Mouse (Mus musculus) kidney, adult 2 months (tissue): ENCODE data around the gene Fndc8. TPM values are rescaled to one million over a fixed set of nuclear protein-coding genes. Genes with fewer than 3 reads are reported as not detected.
"Not testable (repeated sequence)": the region's sequence is repeated elsewhere in the genome, so short reads cannot be mapped to it uniquely, and the experiment has no call there.

Experiments
- DNase-seq: peaks from one replicate; pipeline ENCODE4 v3.0.0; 2021
- H3K27ac ChIP-seq: fragments of 200-500 bp; 2 replicates; pipeline ENCODE4 v1.5.1; 2012; ENCODE audit warnings: low read depth, low read length, control low read depth, inconsistent platforms; ENCODE audit not compliant: insufficient read depth
- H3K27me3 ChIP-seq: fragments of 200-500 bp; replicated peaks from 2 replicates; pipeline ENCODE4 v1.6.1; 2012; ENCODE audit warnings: mild to moderate bottlenecking, moderate library complexity, low read length, inconsistent platforms; ENCODE audit not compliant: control insufficient read depth, insufficient read depth
- H3K36me3 ChIP-seq: fragments of 200-500 bp; 2 replicates; pipeline ENCODE4 v1.6.1; 2012; ENCODE audit warnings: mild to moderate bottlenecking, moderate library complexity, low read length, inconsistent platforms; ENCODE audit not compliant: control insufficient read depth, insufficient read depth
- H3K4me1 ChIP-seq: fragments of 200-500 bp; 2 replicates; pipeline ENCODE4 v1.6.1; 2011; ENCODE audit warnings: low read length; ENCODE audit not compliant: control insufficient read depth, insufficient read depth
- H3K4me3 ChIP-seq: fragments of 200-500 bp; 2 replicates; pipeline ENCODE4 v1.5.1; 2011; ENCODE audit warnings: mild to moderate bottlenecking, low read depth, low read length, control low read depth; ENCODE audit not compliant: insufficient read depth
- CTCF ChIP-seq: fragments of 200-500 bp; conservative IDR thresholded peaks from 2 replicates; pipeline ENCODE4 v1.5.1; 2011; ENCODE audit warnings: low read depth, mild to moderate bottlenecking, control low read depth, low read length, moderate library complexity, mixed read lengths; ENCODE audit not compliant: insufficient read depth, insufficient read length
- POLR2A ChIP-seq: fragments of 200-500 bp; IDR thresholded peaks from one replicate; pipeline ENCODE4 v1.6.1; 2011; ENCODE audit warnings: low read depth, low read length, control low read depth
- WGBS: fragments of 180-500 bp; shearing (Covaris S2); methylation state at CpG from one replicate; pipeline ENCODE4 v1.1.7; 2018; 5-methylcytosine and 5-hydroxymethylcytosine counted together
- polyA plus RNA-seq: library from polyadenylated mRNA; depleted of rRNA; stranded (reverse); fragments of >200 nt; gene quantifications from 2 replicates; pipeline ENCODE4 v1.2.3, GENCODE M21; 2012

The Fndc8 gene
- polyA plus RNA-seq, 1 experiment = 0.13 TPM

DNA sequence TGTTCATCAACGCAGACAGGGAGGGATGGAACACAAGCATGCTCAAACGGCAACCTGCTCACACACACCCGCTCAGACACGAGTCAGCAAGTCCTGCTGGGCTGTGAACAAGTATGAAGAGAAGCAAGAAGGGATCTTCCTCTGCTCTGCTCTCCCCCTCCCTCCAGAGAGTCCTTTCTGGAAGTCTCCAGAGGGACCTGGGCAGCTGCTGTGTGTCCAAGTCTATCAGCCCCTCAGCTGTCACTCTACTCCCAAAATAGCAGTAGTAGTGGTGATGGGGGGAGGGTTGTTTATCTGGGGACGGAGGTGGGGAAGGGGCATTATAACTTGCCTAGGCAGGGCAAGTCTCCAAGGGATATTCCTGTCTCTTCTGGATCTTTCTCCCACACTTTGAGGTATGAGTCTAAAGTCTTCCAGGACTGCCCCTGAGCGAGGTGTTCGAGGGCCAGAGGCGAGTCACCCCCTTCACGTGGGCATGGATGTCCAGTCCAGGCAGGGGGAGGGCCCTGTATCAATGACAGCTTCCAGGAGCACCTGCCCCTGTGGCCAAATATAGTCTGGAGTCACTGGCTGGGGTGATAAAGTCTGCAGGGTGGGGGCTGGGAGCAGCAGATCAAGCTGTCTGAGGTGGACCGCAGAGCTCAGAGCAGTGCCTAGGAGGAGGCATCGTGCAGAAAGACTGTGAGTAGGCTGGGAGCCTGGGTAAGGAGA lies 18.9 kb downstream of the Fndc8 start:
- Histone ChIP-seq H3K4me3 (no peak overlapping the region), H3K36me3 (no peaks in the 10 kb centered on the region), H3K27ac (no peak overlapping the region), H3K4me1 (no peaks in the 10 kb centered on the region; the same call in 1 of the 2 replicates), H3K27me3 (no peaks in the 10 kb centered on the region; the same call in 1 of the 2 replicates)
- no peak for DNase-seq
- 68% methylated on average over 11 of the region's 11 CpGs for WGBS
- no peak for TF ChIP-seq CTCF
- TF ChIP-seq POLR2A = no peak

DNA sequence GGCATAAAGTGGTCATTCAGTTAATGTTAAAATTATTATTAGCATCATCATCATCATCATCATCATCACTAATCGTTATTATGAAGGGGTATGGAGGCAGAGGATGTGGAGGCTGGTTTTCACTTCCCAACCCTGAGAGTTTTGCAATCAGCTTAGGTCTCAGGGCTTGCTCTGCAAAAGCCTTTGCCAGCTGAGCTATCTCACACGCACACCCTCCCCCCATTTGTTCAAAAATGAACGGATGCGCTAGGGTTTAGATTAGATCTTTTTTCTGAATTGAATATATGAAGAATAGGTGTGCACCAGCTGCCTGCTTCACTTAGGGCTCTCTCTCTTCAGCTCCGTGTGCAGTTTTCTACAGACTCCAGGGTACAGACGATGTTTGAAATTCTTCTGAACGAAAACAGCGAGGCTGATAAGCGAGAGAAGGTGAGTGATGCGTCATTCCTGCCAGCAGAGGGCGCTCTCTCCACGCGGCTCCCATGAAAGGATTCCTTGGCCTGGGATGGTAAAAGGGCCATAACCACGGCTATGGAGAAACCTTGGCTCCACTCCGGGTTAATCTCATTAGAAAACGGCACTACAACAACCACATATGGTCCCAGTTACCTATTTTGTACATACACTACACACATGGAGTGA lies 22.9 kb downstream of the Fndc8 start:
- TF ChIP-seq POLR2A (no peak), CTCF (peak; percentile 98)
- Histone ChIP-seq H3K27me3 (no peaks in the 10 kb centered on the region; the same call in 1 of the 2 replicates), H3K4me1 (no peaks in the 10 kb centered on the region), H3K36me3 (no peaks in the 10 kb centered on the region), H3K27ac (no peak overlapping the region), H3K4me3 (no peak overlapping the region)
- peak; percentile 76 for DNase-seq
- 7% methylated on average over 16 of the region's 16 CpGs for WGBS

DNA sequence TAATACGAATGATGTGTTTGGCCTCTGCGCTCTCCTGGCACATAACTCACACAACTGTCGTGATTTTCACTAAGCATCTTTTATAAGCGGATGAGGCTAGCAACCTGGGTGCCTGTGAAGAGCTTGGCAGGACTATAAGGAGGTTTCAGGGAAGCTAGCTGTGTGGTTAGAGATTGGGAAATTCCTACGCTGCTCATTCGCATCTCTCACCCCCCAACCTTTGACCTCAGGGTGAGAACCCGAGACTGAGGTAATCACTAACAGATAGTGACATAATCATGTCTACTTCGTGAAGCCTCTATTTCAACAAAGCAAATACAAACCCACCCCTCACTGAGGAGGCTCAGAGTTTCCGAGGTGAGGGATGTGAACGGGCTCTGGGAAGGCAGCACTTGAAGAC lies 28.8 kb downstream of the Fndc8 start:
- TF ChIP-seq CTCF (no peak), POLR2A (no peak)
- WGBS = 65% methylated on average over 10 of the region's 10 CpGs
- DNase-seq = no peak
- Histone ChIP-seq H3K27me3 (no peaks in the 10 kb centered on the region), H3K27ac (no peak overlapping the region), H3K4me3 (no peak overlapping the region), H3K4me1 (no peaks in the 10 kb centered on the region), H3K36me3 (no peaks in the 10 kb centered on the region)

DNA sequence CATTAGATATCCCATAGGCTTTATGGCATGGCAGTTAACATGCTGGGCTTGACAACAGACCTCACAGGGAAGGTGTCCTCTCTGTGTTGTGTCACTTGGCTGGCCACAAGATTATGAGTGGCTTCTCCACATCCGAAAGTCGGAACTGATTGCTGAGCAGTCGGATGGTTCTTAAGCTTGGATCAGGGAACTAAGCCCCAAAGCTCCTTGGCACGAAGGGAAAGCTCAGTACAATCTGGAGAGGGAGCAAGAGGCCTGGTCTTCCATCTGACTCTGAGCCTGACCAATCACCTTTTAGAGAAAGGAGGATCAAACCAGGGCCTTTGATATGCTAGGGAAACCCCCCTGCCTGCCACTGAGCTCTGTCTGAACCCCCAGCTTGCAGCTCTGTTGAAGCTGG lies 29.8 kb downstream of the Fndc8 start:
- DNase-seq = no peak
- 74% methylated on average over 4 of the region's 4 CpGs for WGBS
- Histone ChIP-seq H3K27ac (no peak overlapping the region), H3K4me3 (no peak overlapping the region), H3K4me1 (no peaks in the 10 kb centered on the region), H3K36me3 (no peaks in the 10 kb centered on the region), H3K27me3 (no peaks in the 10 kb centered on the region)
- no peak for TF ChIP-seq POLR2A
- no peak for TF ChIP-seq CTCF

DNA sequence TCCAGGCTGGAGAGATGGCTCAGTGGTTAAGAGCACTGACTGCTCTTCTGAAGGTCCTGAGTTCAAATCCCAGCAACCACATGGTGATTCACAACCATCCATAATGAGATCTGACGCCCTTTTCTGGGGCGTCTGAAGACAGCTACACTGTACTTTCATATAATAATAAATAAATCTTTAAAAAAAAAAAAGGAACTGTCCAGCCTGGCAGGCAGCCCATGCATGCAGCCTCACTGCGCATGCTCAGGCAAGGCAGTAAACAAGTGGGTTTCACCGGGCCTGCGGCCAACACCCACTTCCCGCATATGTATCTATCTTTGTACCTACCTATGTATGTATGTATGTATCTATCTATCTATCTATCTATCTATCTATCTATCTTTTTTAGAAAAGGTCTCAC lies 32.0 kb downstream of the Fndc8 start:
- not testable (repeated sequence) for H3K36me3 ChIP-seq, DNase-seq, H3K27me3 ChIP-seq, H3K4me1 ChIP-seq, H3K4me3 ChIP-seq, H3K27ac ChIP-seq
- 61% methylated on average over 6 of the region's 6 CpGs for WGBS

DNA sequence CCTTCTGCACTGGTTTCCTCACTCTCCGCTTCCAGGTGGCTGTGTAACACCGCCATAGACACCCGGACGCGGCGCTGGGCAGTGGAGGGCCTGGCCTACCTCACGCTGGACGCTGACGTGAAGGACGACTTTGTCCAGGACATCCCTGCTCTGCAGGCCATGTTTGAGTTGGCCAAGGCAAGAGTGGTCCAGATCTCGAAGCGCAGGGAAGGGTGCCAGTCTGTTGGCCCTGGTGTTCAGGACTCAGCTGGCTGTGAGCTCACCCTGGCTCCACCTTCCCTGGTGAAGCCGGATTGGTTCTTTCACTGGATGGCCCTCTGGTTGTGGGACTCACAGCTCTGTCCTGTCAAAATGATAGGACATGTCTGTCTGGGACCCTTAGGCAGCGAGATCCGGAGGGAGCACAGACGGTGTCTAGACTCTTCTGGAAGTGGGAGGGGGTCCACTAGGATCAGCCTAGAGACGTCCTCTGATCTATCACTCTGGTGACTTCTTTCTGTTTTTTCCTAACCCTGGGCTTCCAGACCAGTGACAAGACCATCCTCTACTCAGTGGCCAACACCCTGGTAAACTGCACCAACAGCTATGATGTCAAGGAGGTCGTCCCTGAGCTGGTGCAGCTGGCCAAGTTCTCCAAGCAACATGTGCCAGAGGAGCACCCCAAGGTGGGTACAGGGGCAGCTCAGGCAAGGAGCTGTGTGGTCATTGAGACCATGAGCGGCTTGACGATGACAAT lies 37.1 kb downstream of the Fndc8 start:
- WGBS = 61% methylated on average over 20 of the region's 20 CpGs
- Histone ChIP-seq H3K27ac (no peak overlapping the region), H3K4me1 (peaks cover 5% of the 10 kb centered on the region; the same call in 1 of the 2 replicates), H3K36me3 (no peaks in the 10 kb centered on the region), H3K27me3 (no peaks in the 10 kb centered on the region; the same call in 1 of the 2 replicates), H3K4me3 (no peak overlapping the region)
- TF ChIP-seq CTCF (no peak), POLR2A (no peak)
- DNase-seq = no peak

DNA sequence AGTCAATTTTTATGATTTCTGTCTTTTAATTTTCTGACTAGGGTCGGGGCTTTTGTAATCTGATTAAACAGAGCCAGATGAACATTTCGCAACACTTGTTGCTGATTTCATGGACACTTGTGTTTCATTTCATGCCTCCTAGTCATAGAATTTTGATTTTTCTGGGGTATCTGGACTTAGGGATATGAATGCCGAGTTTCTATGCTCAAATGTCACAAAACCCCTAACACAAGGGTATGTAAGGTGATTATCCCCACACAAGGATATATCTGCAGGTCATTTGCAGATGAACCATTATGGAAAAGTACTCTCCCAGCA lies 37.7 kb downstream of the Fndc8 start:
- WGBS = 71% methylated on average over 3 of the region's 3 CpGs
- TF ChIP-seq POLR2A = no peak

DNA sequence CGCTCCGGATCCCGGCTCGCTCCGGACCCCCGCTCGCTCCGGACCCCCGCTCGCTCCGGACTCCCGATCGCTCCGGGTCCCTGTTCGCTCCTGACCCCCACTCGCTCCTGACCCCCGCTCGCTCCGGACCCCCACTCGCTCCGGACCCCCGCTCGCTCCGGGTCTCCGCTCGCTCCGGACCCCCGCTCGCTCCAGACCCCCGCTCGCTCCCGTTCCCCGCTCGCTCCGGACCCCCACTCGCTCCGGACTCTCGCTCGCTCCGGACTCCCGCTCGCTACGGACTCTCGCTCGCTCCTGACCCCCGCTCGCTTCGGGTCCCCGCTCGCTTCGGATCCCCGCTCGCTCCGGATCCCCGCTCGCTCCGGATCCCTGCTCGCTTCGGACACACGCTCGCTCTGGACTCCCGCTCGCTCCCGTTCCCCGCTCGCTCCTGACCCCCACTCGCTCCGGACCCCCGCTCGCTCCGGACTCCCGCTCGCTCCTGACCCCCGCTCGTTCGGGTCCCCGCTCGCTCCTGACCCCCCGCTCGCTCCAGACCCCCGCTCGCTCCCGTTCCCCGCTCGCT lies 38.5 kb downstream of the Fndc8 start:
- peak overlapping the region; percentile 30; the same call in 1 of the 2 replicates for H3K4me3 ChIP-seq
- H3K27me3 ChIP-seq, DNase-seq, H3K36me3 ChIP-seq, H3K27ac ChIP-seq, H3K4me1 ChIP-seq: not testable (repeated sequence)
- 2% methylated on average over 79 of the region's 85 CpGs for WGBS

More for the DNA sequence above, 37.7 kb downstream of the Fndc8 start:
- Histone ChIP-seq H3K27me3 (no peaks in the 10 kb centered on the region; the same call in 1 of the 2 replicates), H3K36me3 (no peaks in the 10 kb centered on the region), H3K4me3 (no peak overlapping the region), H3K27ac (no peak overlapping the region), H3K4me1 (peaks cover 5% of the 10 kb centered on the region; the same call in 1 of the 2 replicates)
- DNase-seq = peak; percentile 15

DNA sequence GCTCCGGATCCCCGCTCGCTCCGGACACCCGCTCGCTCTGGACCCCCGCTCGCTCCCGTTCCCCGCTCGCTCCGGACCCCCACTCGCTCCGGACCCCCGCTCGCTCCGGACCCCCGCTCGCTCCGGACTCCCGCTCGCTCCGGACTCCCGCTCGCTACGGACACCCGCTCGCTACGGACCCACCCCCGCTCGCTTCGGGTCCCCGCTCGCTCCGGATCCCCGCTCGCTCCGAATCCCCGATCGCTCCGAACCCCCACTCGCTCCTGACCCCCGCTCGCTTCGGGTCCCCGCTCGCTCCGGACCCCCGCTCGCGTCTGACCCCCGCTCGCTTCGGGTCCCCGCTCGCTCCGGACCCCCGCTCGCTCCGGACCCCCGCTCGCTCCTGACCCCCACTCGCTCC lies 39.2 kb downstream of the Fndc8 start:
- peak overlapping the region; percentile 45 for H3K4me3 ChIP-seq
- H3K27me3 ChIP-seq, H3K27ac ChIP-seq, DNase-seq, H3K4me1 ChIP-seq, H3K36me3 ChIP-seq: not testable (repeated sequence)
- WGBS = under 1% methylated on average over 63 of the region's 63 CpGs
